Mouse (Mus musculus) kidney, embryonic 14.5 days (tissue): ENCODE results near the gene Syne2. TPM values are rescaled to one million over a fixed set of nuclear protein-coding genes. Genes with fewer than 3 reads are reported as not detected.

ENCODE experiments used
- ATAC-seq: fragments of 200-750 bp; cut with Nextera tagmentation; 2 replicates; pipeline ENCODE4 v1.8.0; 2017; ENCODE audit warnings: moderate number of reproducible peaks, mild to moderate bottlenecking, moderate TSS enrichment, moderate library complexity; ENCODE audit not compliant: low FRiP score, low TSS enrichment
- H3K27ac ChIP-seq: fragments of 300-500 bp; sonication (generic); 2 replicates; pipeline ENCODE4 v1.5.1; 2014; ENCODE audit warnings: low read depth, mild to moderate bottlenecking, low read length, moderate library complexity, mixed read lengths
- H3K27me3 ChIP-seq: fragments of 300-500 bp; sonication (generic); 2 replicates; pipeline ENCODE4 v1.6.1; 2014; ENCODE audit warnings: mild to moderate bottlenecking, low read length; ENCODE audit not compliant: control insufficient read depth, insufficient read depth
- H3K36me3 ChIP-seq: fragments of 300-500 bp; sonication (generic); 2 replicates; pipeline ENCODE4 v1.6.1; 2014; ENCODE audit warnings: low read length, mixed read lengths; ENCODE audit not compliant: control insufficient read depth, insufficient read depth
- H3K4me1 ChIP-seq: fragments of 300-500 bp; sonication (generic); 2 replicates; pipeline ENCODE4 v1.6.1; 2014; ENCODE audit warnings: low read length, mixed read lengths; ENCODE audit not compliant: control insufficient read depth, insufficient read depth
- H3K4me2 ChIP-seq: fragments of 300-500 bp; sonication (generic); replicated peaks from 2 replicates; pipeline ENCODE4 v1.6.1; 2014; ENCODE audit warnings: low read depth, mild to moderate bottlenecking, low read length
- H3K4me3 ChIP-seq: fragments of 300-500 bp; sonication (generic); 2 replicates; pipeline ENCODE4 v1.5.1; 2014; ENCODE audit warnings: mild to moderate bottlenecking, low read length
- H3K9ac ChIP-seq: fragments of 300-500 bp; sonication (generic); 2 replicates; pipeline ENCODE4 v1.6.1; 2014; ENCODE audit warnings: low read depth, mild to moderate bottlenecking, low read length, moderate library complexity
- H3K9me3 ChIP-seq: fragments of 300-500 bp; sonication (generic); 2 replicates; pipeline ENCODE4 v1.6.1; 2016; ENCODE audit warnings: low read length; ENCODE audit not compliant: control insufficient read depth
- WGBS: fragments of 180-500 bp; shearing (Covaris S2); extraction: QIAGEN DNeasy Blood & Tissue Kit; methylation state at CpG from one replicate; pipeline ENCODE4 v1.1.7; 2014; 5-methylcytosine and 5-hydroxymethylcytosine counted together
- polyA plus RNA-seq: library from polyadenylated mRNA; unstranded; fragments of >200 nt; fragmentation: Nextera tagmentation; extraction: Ambion mirVana; gene quantifications from 2 replicates; pipeline ENCODE4 v1.2.1, GENCODE M21; 2014

The Syne2 gene
- polyA plus RNA-seq, 1 experiment from 2014 or later: 69.0 TPM

DNA sequence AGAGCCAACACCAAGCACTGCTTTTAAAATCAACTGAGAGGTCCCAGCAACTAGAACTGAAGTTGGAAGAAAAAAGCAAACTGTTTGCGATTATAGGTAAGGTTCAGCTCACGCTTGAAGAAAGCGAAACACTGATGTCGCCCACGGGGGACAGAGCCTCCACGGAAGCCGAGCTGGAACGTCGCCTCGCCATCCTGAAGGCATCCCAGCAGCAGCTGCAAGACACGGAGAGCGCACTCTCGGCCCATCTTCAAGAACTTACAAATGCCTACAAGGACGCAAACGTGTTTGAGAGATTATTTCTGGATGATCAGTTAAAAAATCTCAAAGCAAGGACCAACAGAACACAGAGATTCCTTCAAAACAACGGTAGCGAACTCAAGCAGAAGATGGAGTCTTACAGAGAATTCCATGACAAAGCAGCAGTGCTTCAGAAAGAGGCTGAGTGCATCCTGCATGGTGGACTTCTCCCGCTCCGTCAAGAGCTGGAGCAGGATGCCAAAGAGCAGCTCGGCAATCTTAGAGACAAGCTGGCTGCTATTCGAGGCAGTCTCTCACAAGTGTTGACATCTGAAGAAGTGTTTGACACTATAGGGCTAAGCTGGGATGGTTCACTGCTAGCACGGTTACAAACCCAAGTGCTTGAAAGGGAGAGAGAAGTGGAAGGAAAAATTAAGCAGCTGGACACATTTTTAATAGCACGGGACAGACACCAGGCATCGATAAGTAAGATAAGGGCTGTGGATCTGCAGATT is 148.7 kb downstream of the Syne2 start:
- ATAC-seq: no peak
- H3K9ac ChIP-seq: no peak overlapping the region
- no peak overlapping the region for H3K27ac ChIP-seq
- H3K9me3 ChIP-seq: no peaks in the 10 kb centered on the region
- H3K4me1 ChIP-seq: no peaks in the 10 kb centered on the region
- WGBS: 94% methylated on average over 24 of the region's 24 CpGs
- no peak overlapping the region for H3K4me2 ChIP-seq
- H3K27me3 ChIP-seq: no peaks in the 10 kb centered on the region
- peaks cover 40% of the 10 kb centered on the region for H3K36me3 ChIP-seq
- H3K4me3 ChIP-seq: no peak overlapping the region

DNA sequence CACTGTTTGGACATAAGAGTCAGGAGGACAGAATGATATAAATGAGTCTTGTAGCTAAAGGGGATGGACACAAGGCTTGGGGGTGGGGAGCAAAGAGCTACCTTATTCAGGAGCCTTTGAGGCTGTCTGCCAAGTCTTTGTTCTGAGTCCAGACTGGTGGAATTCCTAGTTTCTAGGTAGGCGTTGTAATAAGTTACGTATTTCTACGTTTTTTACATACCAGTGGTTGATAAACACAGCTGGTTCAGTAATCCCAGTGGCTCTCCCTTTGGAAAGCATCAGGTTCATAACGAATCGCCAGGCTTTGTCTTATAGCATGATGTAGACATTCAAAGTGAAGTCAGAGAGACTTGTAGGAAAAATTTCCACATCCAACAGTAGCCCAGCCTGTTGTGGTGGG is 161.1 kb downstream of the Syne2 start:
- no peaks in the 10 kb centered on the region for H3K4me1 ChIP-seq
- ATAC-seq: peak; percentile 71; the same call in 1 of the 2 replicates
- H3K9ac ChIP-seq: no peak overlapping the region
- H3K4me3 ChIP-seq: no peak overlapping the region
- H3K9me3 ChIP-seq: no peaks in the 10 kb centered on the region
- H3K4me2 ChIP-seq: no peak overlapping the region
- 67% methylated on average over 5 of the region's 5 CpGs for WGBS
- H3K36me3 ChIP-seq: peaks cover 16% of the 10 kb centered on the region; the same call in 1 of the 2 replicates
- no peak overlapping the region for H3K27ac ChIP-seq
- H3K27me3 ChIP-seq: no peaks in the 10 kb centered on the region

GRCm38 (mm10) chr12:75983336-75983735 is 165.4 kb downstream of the Syne2 start:
- H3K36me3 ChIP-seq: peaks cover 24% of the 10 kb centered on the region

GRCm38 (mm10) chr12:75992226-75992858 is 174.4 kb downstream of the Syne2 start:
- Histone ChIP-seq H3K36me3 (peaks cover 25% of the 10 kb centered on the region), H3K27ac (no peak overlapping the region), H3K4me1 (no peaks in the 10 kb centered on the region), H3K4me3 (no peak overlapping the region), H3K9me3 (no peaks in the 10 kb centered on the region), H3K27me3 (no peaks in the 10 kb centered on the region), H3K9ac (no peak overlapping the region), H3K4me2 (no peak overlapping the region)
- no peak for ATAC-seq
- WGBS: 84% methylated on average over 10 of the region's 10 CpGs

More at GRCm38 (mm10) chr12:75983336-75983735, 165.4 kb downstream of the Syne2 start:
- no peak for ATAC-seq
- H3K4me1 ChIP-seq: no peaks in the 10 kb centered on the region
- H3K9me3 ChIP-seq: no peaks in the 10 kb centered on the region
- no peaks in the 10 kb centered on the region for H3K27me3 ChIP-seq
- no peak overlapping the region for H3K4me3 ChIP-seq
- H3K4me2 ChIP-seq: no peak overlapping the region
- WGBS: 63% methylated on average over 8 of the region's 8 CpGs
- H3K27ac ChIP-seq: no peak overlapping the region
- H3K9ac ChIP-seq: no peak overlapping the region

DNA sequence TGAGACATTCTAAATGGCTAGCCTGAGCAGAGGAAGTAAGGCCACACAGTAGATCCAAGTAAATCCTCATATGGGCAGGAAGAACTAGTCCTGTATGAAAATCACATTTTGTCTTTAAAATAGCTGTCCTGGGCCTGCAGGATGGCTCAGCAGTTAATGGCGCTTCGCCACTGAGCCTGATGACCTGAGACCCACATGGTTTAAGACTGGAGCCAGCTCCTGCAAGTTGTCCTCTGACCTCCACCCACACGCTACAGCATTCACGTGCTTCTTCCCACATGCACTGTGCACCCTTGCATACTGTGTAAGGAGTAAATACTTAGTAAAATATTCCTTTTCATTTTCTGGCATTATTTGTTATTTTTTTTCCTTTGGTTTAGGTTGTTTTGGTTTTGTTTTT is 175.0 kb downstream of the Syne2 start:
- no peak overlapping the region for H3K27ac ChIP-seq
- H3K4me2 ChIP-seq: no peak overlapping the region
- H3K9me3 ChIP-seq: no peaks in the 10 kb centered on the region
- H3K36me3 ChIP-seq: peaks cover 25% of the 10 kb centered on the region
- no peak overlapping the region for H3K4me3 ChIP-seq
- H3K9ac ChIP-seq: no peak overlapping the region
- 86% methylated on average over 4 of the region's 4 CpGs for WGBS
- ATAC-seq: no peak
- no peaks in the 10 kb centered on the region for H3K4me1 ChIP-seq
- H3K27me3 ChIP-seq: no peaks in the 10 kb centered on the region

DNA sequence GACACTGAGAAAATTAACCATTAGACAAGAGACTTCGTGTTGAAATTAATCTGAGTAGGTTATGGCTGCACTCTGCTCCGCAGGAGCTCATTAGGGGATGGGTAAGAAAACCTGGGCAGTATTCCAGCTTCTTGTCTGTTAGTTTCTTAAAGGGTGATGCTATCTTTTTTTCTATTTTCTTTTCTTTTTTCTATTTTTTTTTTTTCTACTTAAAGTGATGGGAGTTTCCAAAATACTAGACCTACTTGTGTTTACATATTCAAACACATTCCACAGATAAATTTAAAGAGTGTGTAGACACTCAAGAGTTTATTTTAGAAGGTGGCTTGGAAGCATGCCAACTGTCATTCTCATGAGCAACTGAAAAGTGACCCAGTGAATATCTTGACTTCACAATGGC is 177.2 kb downstream of the Syne2 start:
- Histone ChIP-seq H3K27me3 (no peaks in the 10 kb centered on the region), H3K27ac (no peak overlapping the region), H3K4me3 (no peak overlapping the region), H3K4me2 (no peak overlapping the region), H3K4me1 (no peaks in the 10 kb centered on the region), H3K36me3 (peaks cover 16% of the 10 kb centered on the region), H3K9me3 (no peaks in the 10 kb centered on the region), H3K9ac (no peak overlapping the region)
- WGBS: 61% methylated on average over 2 of the region's 2 CpGs
- ATAC-seq: no peak

DNA sequence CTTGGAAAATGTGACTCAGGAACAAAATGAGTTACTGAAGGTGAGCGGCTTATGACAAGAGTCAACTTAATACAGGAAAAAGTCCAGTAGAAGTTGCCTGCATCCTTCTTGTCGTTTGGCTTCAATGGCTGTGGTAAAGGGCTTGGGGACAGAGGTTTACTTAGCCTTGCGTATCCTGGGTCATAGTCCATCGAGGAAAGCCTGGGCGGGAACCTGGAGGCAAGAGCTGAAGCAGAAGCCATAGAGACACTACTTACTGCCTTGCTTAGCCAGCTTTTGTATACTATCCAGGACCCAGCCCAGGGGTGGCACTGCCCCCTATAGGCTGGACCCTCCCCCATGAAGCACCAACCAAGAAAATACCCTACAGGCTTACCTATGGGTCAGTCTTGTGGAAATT is 179.6 kb downstream of the Syne2 start:
- H3K4me3 ChIP-seq: no peak overlapping the region
- peaks cover 18% of the 10 kb centered on the region for H3K36me3 ChIP-seq
- no peak for ATAC-seq
- no peak overlapping the region for H3K4me2 ChIP-seq
- no peaks in the 10 kb centered on the region for H3K27me3 ChIP-seq
- no peak overlapping the region for H3K9ac ChIP-seq
- 94% methylated on average over 5 of the region's 5 CpGs for WGBS
- no peaks in the 10 kb centered on the region for H3K9me3 ChIP-seq
- no peaks in the 10 kb centered on the region for H3K4me1 ChIP-seq
- no peak overlapping the region for H3K27ac ChIP-seq

GRCm38 (mm10) chr12:75998416-75998815 is 180.5 kb downstream of the Syne2 start:
- Histone ChIP-seq H3K27ac (no peak overlapping the region), H3K4me1 (no peaks in the 10 kb centered on the region), H3K9me3 (no peaks in the 10 kb centered on the region), H3K4me2 (no peak overlapping the region), H3K36me3 (peaks cover 15% of the 10 kb centered on the region), H3K9ac (no peak overlapping the region), H3K27me3 (no peaks in the 10 kb centered on the region), H3K4me3 (no peak overlapping the region)
- WGBS: 23% methylated on average over 2 of the region's 2 CpGs
- no peak for ATAC-seq

DNA sequence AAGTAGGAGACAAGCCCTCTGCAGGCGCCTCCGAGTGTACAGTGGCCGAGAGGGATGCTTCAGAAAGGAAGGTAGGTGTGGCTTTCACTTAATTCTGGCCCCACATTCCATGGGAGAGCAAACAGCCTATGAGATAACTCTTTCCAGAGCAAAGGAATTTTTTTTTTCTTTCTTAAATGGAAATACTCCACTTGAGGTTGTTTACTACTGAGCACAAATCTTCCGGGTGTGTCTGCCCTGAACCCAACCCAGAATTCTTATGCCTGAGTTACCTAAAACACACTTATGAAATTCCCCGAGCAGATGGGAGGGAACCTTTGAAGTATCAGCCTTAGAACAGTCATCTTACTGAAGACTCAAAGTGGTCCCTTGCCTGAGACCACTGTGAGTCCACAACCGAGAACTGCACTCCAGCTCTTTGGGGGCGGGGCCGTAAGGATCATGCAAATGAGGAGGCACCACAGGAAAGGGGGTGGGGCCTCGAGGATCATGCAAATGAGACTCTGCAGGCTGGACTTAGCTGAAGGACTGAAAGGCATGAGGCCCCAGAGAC is 186.8 kb downstream of the Syne2 start:
- Histone ChIP-seq H3K27ac (no peak overlapping the region), H3K9me3 (no peaks in the 10 kb centered on the region), H3K4me1 (no peaks in the 10 kb centered on the region), H3K4me3 (no peak overlapping the region), H3K9ac (no peak overlapping the region), H3K36me3 (peaks cover 25% of the 10 kb centered on the region), H3K27me3 (no peaks in the 10 kb centered on the region), H3K4me2 (no peak overlapping the region)
- peak; percentile 77; the same call in 1 of the 2 replicates for ATAC-seq
- 49% methylated on average over 9 of the region's 9 CpGs for WGBS
